Mouse (Mus musculus) heart, embryonic 13.5 days (tissue): Measurements from ENCODE around the gene Tdrd5. TPM values are rescaled to one million over a fixed set of nuclear protein-coding genes. Genes with fewer than 3 reads are reported as not detected.
"Not testable (repeated sequence)": the region's sequence is repeated elsewhere in the genome, so short reads cannot be mapped to it uniquely, and the experiment has no call there.

Source experiments
- ATAC-seq: fragments of 200-750 bp; cut with Nextera tagmentation; 2 replicates; pipeline ENCODE4 v1.8.0; 2017; ENCODE audit warnings: moderate TSS enrichment; ENCODE audit not compliant: insufficient number of reproducible peaks, low FRiP score, low TSS enrichment; ENCODE audit errors: extremely low read depth
- H3K27ac ChIP-seq: fragments of 300-500 bp; sonication (generic); replicated peaks from 2 replicates; pipeline ENCODE4 v1.5.1; 2015; ENCODE audit warnings: moderate library complexity, mild to moderate bottlenecking, inconsistent platforms
- H3K27me3 ChIP-seq: fragments of 300-500 bp; sonication (generic); replicated peaks from 2 replicates; pipeline ENCODE4 v1.6.1; 2015; ENCODE audit warnings: mild to moderate bottlenecking, inconsistent platforms
- H3K36me3 ChIP-seq: fragments of 300-500 bp; sonication (generic); 2 replicates; pipeline ENCODE4 v1.6.1; 2015; ENCODE audit warnings: mild to moderate bottlenecking, inconsistent platforms
- H3K4me1 ChIP-seq: fragments of 300-500 bp; sonication (generic); 2 replicates; pipeline ENCODE4 v1.6.1; 2015; ENCODE audit warnings: inconsistent platforms
- H3K4me2 ChIP-seq: fragments of 300-500 bp; sonication (generic); 2 replicates; pipeline ENCODE4 v1.6.1; 2015; ENCODE audit warnings: inconsistent platforms, mild to moderate bottlenecking, moderate library complexity
- H3K4me3 ChIP-seq: fragments of 300-500 bp; sonication (generic); 2 replicates; pipeline ENCODE4 v1.5.1; 2015; ENCODE audit warnings: moderate library complexity, mild to moderate bottlenecking, inconsistent platforms
- H3K9ac ChIP-seq: fragments of 300-500 bp; sonication (generic); 2 replicates; pipeline ENCODE4 v1.6.1; 2015; ENCODE audit warnings: inconsistent platforms, mild to moderate bottlenecking, moderate library complexity
- H3K9me3 ChIP-seq: fragments of 300-500 bp; sonication (generic); 2 replicates; pipeline ENCODE4 v1.6.1; 2016; ENCODE audit warnings: inconsistent platforms
- WGBS: fragments of 180-500 bp; shearing (Covaris S2); methylation state at CpG from one replicate; pipeline ENCODE4 v1.1.7; 2015; ENCODE audit warnings: mixed read lengths; 5-methylcytosine and 5-hydroxymethylcytosine counted together
- polyA plus RNA-seq: library from polyadenylated mRNA; unstranded; fragments of >200 nt; fragmentation: Nextera tagmentation; extraction: Ambion mirVana; gene quantifications from 2 replicates; pipeline ENCODE4 v1.2.1, GENCODE M21; 2015

Tdrd5 gene
- 0.13 and 0.34 TPM in 2 replicates for polyA plus RNA-seq

GRCm38 (mm10) chr1:156302911-156303749 lies at the start of gene Tdrd5:
Gene Tdrd5, minus strand, starts transcription at chr1:156303664.
- Histone ChIP-seq H3K4me1 (peaks cover 7% of the 10 kb centered on the region), H3K36me3 (no peaks in the 10 kb centered on the region), H3K9me3 (no peaks in the 10 kb centered on the region), H3K27me3 (peaks cover 66% of the 10 kb centered on the region), H3K27ac (no peak within 1 kb of the TSS), H3K9ac (peak within 1 kb of the TSS; percentile 69), H3K4me3 (peak within 1 kb of the TSS; percentile 63), H3K4me2 (peak within 1 kb of the TSS; percentile 92)
- ATAC-seq, result no peak; the same call in 1 of the 2 replicates
- under 1% methylated on average over 77 of the region's 85 CpGs for WGBS

GRCm38 (mm10) chr1:156352466-156352865 lies 49.0 kb upstream of the Tdrd5 start:
- no peak for ATAC-seq
- Histone ChIP-seq H3K36me3 (no peaks in the 10 kb centered on the region), H3K9me3 (no peaks in the 10 kb centered on the region), H3K9ac (no peak overlapping the region), H3K27me3 (no peaks in the 10 kb centered on the region), H3K4me3 (no peak overlapping the region), H3K27ac (no peak overlapping the region), H3K4me2 (no peak overlapping the region), H3K4me1 (no peaks in the 10 kb centered on the region)
- WGBS, result 79% methylated on average over 2 of the region's 2 CpGs

- H3K4me1 ChIP-seq, result no peaks in the 10 kb centered on the region
- H3K4me2 ChIP-seq, result no peak overlapping the region
- WGBS, result 73% methylated on average over 4 of the region's 4 CpGs
- H3K27ac ChIP-seq, result no peak overlapping the region
- H3K36me3 ChIP-seq, result no peaks in the 10 kb centered on the region
- no peaks in the 10 kb centered on the region for H3K9me3 ChIP-seq
- no peak for ATAC-seq
- no peak overlapping the region for H3K4me3 ChIP-seq
- no peak overlapping the region for H3K9ac ChIP-seq
- no peaks in the 10 kb centered on the region for H3K27me3 ChIP-seq
Measured at GRCm38 (mm10) chr1:156350441-156350840, 47.0 kb upstream of the Tdrd5 start.

GRCm38 (mm10) chr1:156349031-156349430 lies 45.6 kb upstream of the Tdrd5 start:
- Histone ChIP-seq H3K9me3 (no peaks in the 10 kb centered on the region), H3K4me3 (no peak overlapping the region), H3K27ac (no peak overlapping the region), H3K4me2 (no peak overlapping the region), H3K27me3 (no peaks in the 10 kb centered on the region), H3K4me1 (no peaks in the 10 kb centered on the region), H3K9ac (no peak overlapping the region), H3K36me3 (no peaks in the 10 kb centered on the region)
- no peak for ATAC-seq
- WGBS, result 61% methylated on average over 4 of the region's 4 CpGs

GRCm38 (mm10) chr1:156345633-156346032 lies 42.2 kb upstream of the Tdrd5 start:
- no peak overlapping the region for H3K27ac ChIP-seq
- H3K27me3 ChIP-seq, result no peaks in the 10 kb centered on the region
- H3K9ac ChIP-seq, result no peak overlapping the region
- H3K36me3 ChIP-seq, result no peaks in the 10 kb centered on the region
- no peak overlapping the region for H3K4me2 ChIP-seq
- H3K4me1 ChIP-seq, result no peaks in the 10 kb centered on the region
- H3K9me3 ChIP-seq, result no peaks in the 10 kb centered on the region
- no peak overlapping the region for H3K4me3 ChIP-seq
- ATAC-seq, result no peak
- 84% methylated on average over 4 of the region's 4 CpGs for WGBS

GRCm38 (mm10) chr1:156344433-156344832 lies 41.0 kb upstream of the Tdrd5 start:
- Histone ChIP-seq H3K36me3 (no peaks in the 10 kb centered on the region), H3K4me1 (no peaks in the 10 kb centered on the region), H3K27ac (no peak overlapping the region), H3K9ac (no peak overlapping the region), H3K4me2 (no peak overlapping the region), H3K4me3 (no peak overlapping the region), H3K9me3 (no peaks in the 10 kb centered on the region), H3K27me3 (no peaks in the 10 kb centered on the region)
- WGBS, result 34% methylated on average over 4 of the region's 4 CpGs
- ATAC-seq, result no peak

GRCm38 (mm10) chr1:156340847-156341246 lies 37.4 kb upstream of the Tdrd5 start:
- no peak overlapping the region for H3K9ac ChIP-seq
- H3K9me3 ChIP-seq, result no peaks in the 10 kb centered on the region
- no peak overlapping the region for H3K4me2 ChIP-seq
- no peak overlapping the region for H3K27ac ChIP-seq
- no peaks in the 10 kb centered on the region for H3K4me1 ChIP-seq
- 65% methylated on average over 4 of the region's 4 CpGs for WGBS
- ATAC-seq, result no peak
- no peak overlapping the region for H3K4me3 ChIP-seq
- H3K36me3 ChIP-seq, result no peaks in the 10 kb centered on the region
- H3K27me3 ChIP-seq, result no peaks in the 10 kb centered on the region

- ATAC-seq, result no peak
Measured at GRCm38 (mm10) chr1:156323126-156323525, 19.7 kb upstream of the Tdrd5 start.

GRCm38 (mm10) chr1:156310630-156311029 lies 7.2 kb upstream of the Tdrd5 start, which contains the start of gene Nphs2:
Gene Nphs2, plus strand, starts transcription at chr1:156310727.
- WGBS, result 4% methylated on average over 29 of the region's 29 CpGs
- peak within 1 kb of the TSS; percentile 41 for H3K4me3 ChIP-seq
- H3K27me3 ChIP-seq, result peaks cover 68% of the 10 kb centered on the region
- no peaks in the 10 kb centered on the region for H3K36me3 ChIP-seq
- H3K9ac ChIP-seq, result 0 out of 2 replicates have a peak within 1 kb of the TSS, but pooled peaks have one; percentile 24
- H3K4me2 ChIP-seq, result peak within 1 kb of the TSS; percentile 65
- H3K4me1 ChIP-seq, result peaks cover 7% of the 10 kb centered on the region
- ATAC-seq, result no peak
- no peak within 1 kb of the TSS for H3K27ac ChIP-seq
- no peaks in the 10 kb centered on the region for H3K9me3 ChIP-seq

More at GRCm38 (mm10) chr1:156323126-156323525, 19.7 kb upstream of the Tdrd5 start:
- Histone ChIP-seq H3K27me3 (no peaks in the 10 kb centered on the region), H3K27ac (no peak overlapping the region), H3K9ac (no peak overlapping the region), H3K4me1 (no peaks in the 10 kb centered on the region), H3K4me3 (no peak overlapping the region), H3K4me2 (no peak overlapping the region), H3K36me3 (no peaks in the 10 kb centered on the region), H3K9me3 (no peaks in the 10 kb centered on the region)
- WGBS, result 73% methylated on average over 9 of the region's 9 CpGs

GRCm38 (mm10) chr1:156308595-156308994 lies 5.1 kb upstream of the Tdrd5 start:
- no peak for ATAC-seq
- Histone ChIP-seq H3K27me3 (peaks cover 88% of the 10 kb centered on the region), H3K27ac (no peak overlapping the region), H3K36me3 (no peaks in the 10 kb centered on the region), H3K9ac (no peak overlapping the region), H3K4me2 (no peak overlapping the region), H3K9me3 (no peaks in the 10 kb centered on the region), H3K4me1 (peaks cover 7% of the 10 kb centered on the region), H3K4me3 (no peak overlapping the region)
- WGBS, result 73% methylated on average over 1 of the region's 1 CpGs

- Histone ChIP-seq H3K4me3 (no peak overlapping the region), H3K36me3 (no peaks in the 10 kb centered on the region), H3K9ac (no peak overlapping the region), H3K9me3 (no peaks in the 10 kb centered on the region), H3K27ac (no peak overlapping the region), H3K4me1 (no peaks in the 10 kb centered on the region), H3K4me2 (no peak overlapping the region), H3K27me3 (no peaks in the 10 kb centered on the region)
- ATAC-seq, result no peak
- WGBS, result 82% methylated on average over 6 of the region's 6 CpGs
Measured at GRCm38 (mm10) chr1:156290016-156290415, 13.4 kb downstream of the Tdrd5 start.

GRCm38 (mm10) chr1:156289222-156289587 lies 14.3 kb downstream of the Tdrd5 start:
- not testable (repeated sequence) for H3K4me3 ChIP-seq, H3K36me3 ChIP-seq, ATAC-seq, H3K27me3 ChIP-seq, H3K4me2 ChIP-seq, H3K4me1 ChIP-seq, H3K9me3 ChIP-seq, H3K9ac ChIP-seq, H3K27ac ChIP-seq
- 50% methylated on average over 10 of the region's 10 CpGs for WGBS
